Mouse (Mus musculus) central nervous system, embryonic 14 days (tissue): ENCODE measurements around the gene Gm21637. TPM values are rescaled to one million over a fixed set of nuclear protein-coding genes. Genes with fewer than 3 reads are reported as not detected.

Source experiments
- polyA plus RNA-seq: library from polyadenylated mRNA; depleted of rRNA; stranded (reverse); fragments of >200 nt; gene quantifications from 2 replicates; pipeline ENCODE4 v1.2.3, GENCODE M21; 2012; rRNA removed

Gm21637 gene
- polyA plus RNA-seq = not detected in 2 replicates

GRCm38 (mm10) chrX:31961744-31962143 lies at the start of gene Gm21637:
Gene Gm21637 (plus strand): TSS chrX:31962044.

Other genes with a start within 250 kb of the Gm21637 start
- gene Btbd35f25, start 244.9 kb upstream of the Gm21637 start, polyA plus RNA-seq = not detected in 2 replicates
- not detected in 2 replicates for gene Btbd35f22, start 85.8 kb downstream of the Gm21637 start, polyA plus RNA-seq